Mouse (Mus musculus): ENCODE data around the gene Cux1.
A peak's percentile ranks its signal among the peaks of the same experiment; 100 is the strongest.

Cux1 gene

DNA sequence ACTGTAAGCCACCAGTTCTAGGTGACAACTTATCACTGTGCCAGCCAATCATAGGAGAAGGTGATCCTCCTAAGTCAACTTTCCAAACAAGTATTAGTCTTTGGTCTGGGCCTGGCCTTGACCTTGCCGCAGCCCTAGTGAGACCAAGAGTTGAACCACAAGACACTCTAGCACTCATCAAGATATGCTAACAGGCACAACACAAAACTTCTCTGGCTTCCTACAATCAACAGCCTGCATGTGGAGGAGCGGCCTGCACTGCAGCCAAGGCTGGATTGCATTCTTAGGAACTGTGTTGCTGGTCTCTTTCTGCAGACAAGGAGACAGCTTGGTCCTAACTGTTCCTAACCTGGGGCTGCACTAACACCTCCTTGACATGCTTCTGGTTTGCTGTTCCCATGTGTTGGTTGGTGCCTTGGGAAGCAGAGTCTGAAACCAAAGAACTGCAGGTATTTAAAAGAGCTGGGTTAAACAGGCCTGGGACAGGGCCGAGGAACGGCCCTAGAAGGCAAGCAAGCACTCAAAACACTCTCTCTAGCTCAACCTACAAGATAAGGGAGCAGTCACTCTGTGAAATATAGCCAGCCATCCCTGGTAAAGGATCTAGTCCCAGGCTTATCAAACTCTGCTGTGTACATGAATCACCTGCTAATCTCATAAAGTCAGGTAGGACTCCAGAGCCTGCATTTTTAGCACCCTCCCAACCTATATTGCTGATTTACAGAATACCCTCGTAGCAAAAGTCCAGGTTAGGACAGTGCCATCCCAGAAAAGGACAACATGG, 27.0 kb downstream of the Cux1 start:
- no peak for DNase-seq (ENCODE audit: inconsistent ontology term)

DNA sequence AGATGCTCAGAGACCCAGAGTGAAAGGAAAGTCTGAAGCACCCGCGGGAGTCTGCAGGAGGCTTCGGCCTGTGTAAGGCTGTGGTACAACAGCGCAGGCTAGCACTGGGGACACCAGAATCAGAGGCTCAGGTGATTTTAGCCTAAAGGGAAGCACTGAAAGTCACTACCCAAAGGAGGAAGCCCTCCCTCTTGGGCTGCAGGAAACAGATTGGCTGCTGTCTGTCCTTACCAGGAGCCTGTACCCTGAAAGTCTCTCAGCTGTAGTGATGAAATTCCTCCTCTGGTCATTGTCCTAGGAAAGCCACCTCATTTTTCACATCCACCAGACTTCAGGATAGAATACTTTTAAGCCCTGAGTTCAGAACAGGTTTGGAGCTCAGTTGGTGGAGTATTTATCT, 30.5 kb downstream of the Cux1 start:
- DNase-seq (ENCODE audit: inconsistent ontology term) = no peak

DNA sequence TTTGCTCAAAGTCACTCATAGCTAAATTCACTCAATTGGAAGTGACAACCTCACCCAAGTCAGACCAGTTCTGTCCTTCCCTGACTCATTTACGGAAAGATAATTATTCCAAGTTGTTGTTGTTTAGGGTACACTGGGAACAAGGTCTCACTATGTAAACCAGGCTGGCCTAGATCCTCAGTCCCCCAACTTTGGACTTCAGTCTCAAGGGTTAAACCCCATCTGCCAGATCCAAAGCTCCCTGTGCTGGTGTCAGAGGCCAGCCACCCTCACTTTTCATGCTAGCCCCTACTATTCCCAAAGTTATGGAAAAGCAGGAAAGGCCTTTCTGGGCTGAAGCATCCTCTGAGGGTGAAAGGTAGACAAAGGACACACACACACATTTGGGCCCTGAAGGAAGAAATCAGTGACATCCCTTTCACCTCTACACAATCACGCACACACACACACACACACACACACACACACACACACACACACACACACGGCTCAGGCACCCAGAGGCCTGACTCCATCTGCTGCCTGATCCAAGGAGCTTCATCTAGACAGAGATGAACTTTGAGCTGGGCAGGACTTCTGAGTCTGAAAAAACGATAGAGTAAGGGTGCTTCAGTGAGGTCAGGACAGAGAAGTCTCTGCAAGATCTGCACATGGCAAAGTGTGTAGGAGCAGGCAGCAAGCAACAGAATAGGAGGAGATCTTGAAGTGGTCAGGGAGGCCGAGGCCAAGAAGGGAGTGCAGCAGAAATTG, 31.1 kb downstream of the Cux1 start:
- DNase-seq (ENCODE audit: inconsistent ontology term) = no peak

DNA sequence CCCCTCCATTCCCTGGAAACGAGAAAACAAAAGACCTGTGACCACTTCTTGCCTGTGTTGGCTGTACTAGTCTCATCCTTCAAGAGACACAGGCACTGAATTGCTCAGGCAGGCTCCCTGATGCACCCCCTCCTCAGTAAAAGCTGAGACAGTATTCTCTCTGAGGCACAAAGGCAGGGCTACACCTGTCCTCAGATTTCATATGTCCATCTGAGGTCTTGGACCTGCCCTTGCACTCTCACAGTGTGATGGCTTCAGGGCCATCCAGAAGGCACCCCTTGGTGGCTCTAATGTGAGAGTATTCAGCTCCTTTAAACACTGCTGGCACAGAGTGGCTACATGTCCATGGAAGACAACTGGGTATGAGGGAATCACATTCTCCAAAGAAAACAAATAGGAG, 32.1 kb downstream of the Cux1 start:
- no peak for DNase-seq (ENCODE audit: inconsistent ontology term)

DNA sequence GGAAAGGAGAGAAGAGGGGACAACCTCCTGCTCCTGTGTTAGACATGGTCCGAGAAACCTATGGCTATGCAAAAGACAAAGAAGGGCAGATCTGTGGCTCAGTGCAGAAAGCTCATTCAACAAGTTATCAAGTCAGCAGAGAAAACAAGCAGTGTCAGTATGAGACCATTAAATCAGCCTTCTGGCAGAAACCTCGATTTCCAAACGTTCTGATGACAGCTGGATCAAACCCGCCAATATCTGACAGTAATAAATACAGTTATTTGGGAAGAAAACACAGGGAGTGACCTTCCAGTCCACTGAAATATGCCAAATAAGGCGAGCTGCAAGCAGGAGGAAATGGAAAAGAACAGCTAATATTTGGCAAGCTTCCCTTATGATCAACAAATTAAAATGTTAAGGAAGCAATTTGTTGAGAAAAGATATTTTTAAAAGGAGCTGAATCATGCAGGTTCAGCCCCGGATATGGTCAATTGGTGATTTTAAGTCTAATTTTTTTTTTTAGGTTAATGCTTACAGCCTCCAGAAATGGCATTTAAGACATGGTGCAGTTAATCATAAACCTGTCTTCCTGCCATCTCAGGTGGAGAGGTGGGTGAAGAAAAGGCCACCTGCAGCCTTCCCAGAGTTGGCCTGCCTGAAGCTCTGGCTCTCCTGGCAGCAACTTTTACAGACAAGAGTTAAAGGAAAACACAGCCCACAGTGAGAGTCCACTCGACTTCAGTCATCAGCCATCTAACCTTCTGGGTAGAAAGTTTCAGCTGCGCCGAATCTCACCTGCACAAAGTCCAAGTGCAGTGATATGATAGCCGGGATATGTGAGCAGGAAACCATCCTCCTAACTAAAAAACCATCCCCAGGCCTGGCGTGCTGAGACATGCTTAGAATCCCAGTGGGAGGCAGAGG, 33.7 kb downstream of the Cux1 start:
- DNase-seq (ENCODE audit: inconsistent ontology term) = no peak

DNA sequence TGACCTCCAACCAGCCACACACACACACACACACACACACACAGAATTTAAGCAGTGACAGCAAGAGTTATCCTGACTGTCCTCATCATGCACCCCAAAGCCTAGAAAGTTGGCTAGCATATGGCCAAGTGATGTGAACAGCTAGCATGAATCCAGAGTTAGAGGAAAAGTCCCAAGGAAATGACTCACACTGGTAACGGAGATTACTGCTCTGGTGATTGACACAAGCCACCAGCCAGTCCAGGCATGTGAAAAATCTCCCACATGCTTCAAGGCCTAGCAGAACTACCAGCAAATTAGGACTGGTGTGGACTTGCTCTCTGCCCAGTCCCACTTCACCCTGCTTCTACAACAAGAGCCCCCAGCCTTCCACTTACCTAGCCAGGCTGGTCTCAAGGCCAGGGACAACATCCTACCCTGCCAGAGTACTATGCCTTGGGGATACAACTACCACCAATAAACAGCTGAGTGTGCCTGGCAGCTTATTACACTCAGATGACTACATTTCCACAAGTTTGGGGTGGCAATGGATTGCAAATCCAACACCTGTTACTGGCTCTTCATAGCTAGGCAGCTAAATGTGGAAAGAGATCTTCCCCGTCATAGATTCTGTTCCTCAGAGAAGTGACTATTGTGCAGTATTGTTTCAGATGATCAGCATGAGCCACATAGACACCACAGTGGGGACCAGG, 35.5 kb downstream of the Cux1 start:
- peak; percentile 66 for DNase-seq (ENCODE audit: inconsistent ontology term)

DNA sequence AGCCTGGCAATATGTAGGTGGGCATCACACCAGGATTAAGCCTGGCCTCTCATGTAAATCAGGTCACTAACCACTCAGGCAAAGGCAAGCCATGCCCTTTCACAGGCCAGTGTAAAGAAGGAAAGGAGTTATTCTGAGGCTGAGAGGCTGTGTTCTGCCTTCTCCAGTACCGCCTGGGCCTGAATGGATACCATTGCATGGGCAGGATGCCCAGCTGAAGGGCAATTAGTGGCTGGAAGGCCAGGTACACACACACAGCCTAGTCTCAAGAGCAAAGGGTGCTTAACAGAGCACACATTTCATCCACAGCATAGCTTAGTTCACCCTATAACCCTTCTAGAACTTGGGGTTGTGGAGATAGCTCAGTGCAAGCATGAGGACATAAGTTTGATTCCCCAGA, 36.4 kb downstream of the Cux1 start:
- no peak for DNase-seq (ENCODE audit: inconsistent ontology term)

DNA sequence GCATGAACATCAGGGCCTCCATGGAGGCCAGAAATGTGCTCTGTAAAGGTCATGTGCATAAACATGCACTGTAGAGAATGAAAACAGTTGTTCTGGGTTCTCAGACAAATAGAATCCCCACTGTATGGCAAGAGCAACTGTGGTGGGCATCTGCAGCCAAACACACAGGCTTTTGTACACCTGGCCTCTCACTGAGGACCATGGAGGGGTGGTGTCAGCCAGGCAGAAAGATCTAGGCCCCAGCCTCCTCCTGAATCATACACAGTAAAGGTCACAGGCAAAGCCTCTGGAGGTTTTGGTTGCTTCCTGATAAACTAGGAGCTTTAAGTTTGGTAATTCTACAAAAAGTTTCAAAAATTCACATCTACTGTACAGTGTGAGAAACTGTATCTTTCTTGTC, 38.1 kb downstream of the Cux1 start:
- DNase-seq (ENCODE audit: inconsistent ontology term) = no peak

DNA sequence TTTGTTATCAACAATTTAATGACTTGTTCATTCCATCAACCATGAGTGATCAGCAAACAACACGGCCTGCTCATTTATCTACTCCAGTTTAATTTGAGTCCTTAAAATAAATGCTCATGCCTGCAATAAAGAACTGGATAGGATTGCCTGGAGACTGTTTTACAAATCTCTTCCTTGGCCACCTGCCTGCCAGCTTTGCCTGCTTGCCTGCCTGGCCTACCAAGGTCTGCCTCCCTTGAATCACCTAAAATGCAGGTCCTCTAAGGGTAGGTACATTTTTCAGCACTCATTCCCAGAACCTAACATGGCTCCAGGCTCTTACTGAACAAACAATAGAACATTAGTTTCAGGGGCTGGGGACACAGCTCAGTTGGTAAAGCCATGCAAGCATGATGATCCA, 39.4 kb downstream of the Cux1 start:
- no peak for DNase-seq (ENCODE audit: inconsistent ontology term)

DNA sequence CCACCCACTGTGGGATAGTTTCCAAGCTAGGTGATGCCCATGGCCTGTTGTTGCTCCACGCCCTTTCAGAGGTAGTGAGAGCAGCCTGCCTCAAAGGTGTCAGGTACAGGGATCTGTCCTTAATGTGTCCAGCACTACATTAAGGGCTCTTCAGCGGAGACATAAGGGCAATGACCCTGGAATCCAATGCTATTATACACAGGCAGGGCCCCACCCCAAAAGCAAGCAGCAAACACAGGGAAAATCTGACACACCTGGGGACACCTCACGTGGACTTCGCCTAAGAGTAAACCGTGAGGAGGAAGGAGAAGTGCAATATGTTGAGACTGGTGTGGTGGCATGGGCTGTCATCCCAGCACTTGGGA, 40.8 kb downstream of the Cux1 start:
- no peak for DNase-seq (ENCODE audit: inconsistent ontology term)

DNA sequence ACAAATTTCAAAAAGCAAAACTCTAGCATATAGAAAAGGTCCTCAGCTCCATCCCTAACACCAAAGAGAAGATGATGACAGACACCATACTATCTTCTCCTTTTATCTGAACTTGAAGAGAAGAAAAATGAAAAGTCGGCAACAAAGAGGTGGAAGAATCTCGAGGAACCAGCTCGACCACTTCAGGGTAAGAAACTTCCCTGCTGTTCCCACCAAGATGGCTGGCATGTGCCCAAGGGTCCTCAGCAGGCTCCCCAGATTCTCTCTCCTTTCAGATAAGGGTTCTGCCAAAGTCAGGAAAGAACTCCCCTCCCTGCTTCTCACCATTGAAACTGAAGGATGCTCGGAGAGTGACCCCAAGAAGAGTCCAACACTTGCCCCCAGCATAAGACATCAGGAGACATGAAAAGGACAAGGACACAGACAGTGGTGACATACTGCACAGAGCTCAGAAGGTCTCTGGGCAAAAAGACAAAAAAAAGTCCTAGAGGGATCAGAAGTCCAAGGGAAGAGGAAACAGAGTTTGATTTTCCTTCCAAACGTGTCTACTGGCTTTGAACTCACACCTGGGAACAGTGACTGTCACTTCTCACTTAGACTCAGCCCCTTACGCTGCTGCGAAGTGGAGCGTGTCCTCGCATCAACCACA, 41.3 kb downstream of the Cux1 start:
- DNase-seq (ENCODE audit: inconsistent ontology term) = no peak

DNA sequence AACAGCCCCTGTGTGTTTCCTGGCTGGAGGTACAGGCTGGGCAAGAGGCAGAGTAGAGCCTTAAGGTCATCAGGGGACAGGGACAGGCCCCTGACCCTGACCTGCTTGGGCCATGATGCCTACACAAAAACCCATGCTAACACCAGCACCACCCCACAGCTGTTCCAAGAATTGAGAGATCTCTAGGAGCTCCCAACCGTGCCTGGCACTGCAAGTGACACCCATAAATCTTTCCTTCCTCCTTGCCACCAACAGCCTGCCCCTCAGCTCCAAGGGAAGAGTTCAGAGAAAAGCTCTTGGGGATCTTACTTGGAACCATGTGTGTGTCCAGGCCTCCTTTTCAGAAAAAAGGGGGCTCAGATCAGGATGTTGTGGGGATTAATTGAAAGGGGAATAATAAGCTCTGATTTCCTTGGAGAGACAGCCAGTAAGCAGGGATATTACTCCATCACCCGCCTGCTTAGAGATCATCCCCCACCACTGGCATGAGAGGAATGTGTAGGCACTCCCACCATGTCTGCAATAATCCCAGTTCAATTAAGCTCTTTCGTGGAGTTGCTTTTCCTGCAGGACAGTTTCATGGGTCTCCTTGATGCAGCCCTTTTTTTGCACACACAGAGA, 44.3 kb downstream of the Cux1 start:
- peak; percentile 80 for DNase-seq (ENCODE audit: inconsistent ontology term)

DNA sequence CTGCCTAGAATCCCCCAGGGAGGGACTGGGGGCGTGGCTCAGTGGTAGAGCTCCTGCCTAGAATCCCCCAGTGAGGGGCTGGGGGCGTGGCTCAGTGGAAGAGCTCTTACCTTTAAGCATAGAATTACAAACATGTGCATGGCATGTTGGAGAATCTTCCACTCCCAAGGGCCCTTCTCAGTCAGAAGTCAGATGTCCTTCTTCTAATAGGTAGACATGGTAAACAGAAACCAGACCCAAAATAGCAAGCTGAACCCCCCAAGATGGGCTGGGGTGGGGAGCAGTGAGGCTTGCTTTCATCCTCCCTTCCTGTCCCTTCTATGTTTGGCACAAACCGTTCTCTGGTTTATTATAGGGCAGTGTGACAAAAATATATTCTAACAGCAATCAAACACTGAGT, 45.6 kb downstream of the Cux1 start:
- no peak for DNase-seq (ENCODE audit: inconsistent ontology term)

DNA sequence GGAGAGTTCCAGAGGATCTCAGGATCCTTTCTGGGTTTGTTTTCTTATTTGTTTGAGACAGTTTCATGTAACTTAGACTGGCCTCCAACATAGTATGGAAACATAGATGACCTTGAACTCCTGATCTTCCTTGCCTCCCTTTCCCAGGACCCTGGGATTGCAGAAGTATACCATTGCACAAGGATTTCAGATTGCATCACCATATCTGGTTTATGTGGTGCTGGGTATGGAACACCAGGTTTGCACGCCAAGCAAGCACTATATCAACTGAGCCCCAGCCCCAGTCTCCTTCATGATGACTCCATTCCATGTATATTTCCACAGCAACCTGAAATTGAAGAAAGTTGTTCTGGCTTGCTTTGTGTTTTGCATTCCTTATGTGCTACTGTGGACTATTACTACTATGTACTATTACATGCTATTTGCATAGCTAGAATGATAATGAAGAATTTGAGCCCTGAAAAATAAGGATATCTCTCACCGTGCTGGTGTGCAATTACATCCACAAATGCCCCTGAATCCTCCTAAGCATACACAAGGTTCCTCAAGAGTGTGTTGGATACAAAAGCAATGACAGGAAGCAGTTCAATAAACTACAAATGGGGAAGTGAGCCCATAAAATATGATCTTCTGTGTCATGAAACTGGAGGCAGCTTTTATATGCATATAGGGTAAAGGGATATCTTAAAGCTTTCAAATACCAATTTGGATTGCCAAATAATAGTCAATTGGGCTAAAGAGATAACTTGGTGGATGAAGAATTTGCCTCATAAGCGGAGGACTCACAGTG, 48.4 kb downstream of the Cux1 start:
- no peak for DNase-seq (ENCODE audit: inconsistent ontology term)

DNA sequence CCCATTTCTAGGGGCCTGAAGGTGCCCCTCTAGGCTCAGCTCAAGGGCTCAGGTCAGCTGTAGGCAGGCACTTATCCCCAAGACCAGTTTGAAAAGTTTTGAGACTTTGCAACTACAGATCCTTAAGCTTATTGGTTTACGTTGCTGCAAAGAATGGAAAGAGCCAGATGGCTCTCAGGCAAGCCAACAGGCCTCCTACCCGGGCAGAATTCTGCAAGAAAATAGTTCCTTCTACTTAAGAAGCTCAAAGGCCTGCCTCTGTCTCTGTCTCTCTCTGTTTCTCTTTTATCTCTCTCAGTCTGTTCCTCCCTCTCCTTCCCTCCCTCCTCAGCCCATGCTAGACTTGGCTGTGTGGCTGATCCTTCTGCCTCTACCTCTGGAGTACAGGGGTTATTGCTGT, 49.8 kb downstream of the Cux1 start:
- DNase-seq (ENCODE audit: inconsistent ontology term) = no peak

DNA sequence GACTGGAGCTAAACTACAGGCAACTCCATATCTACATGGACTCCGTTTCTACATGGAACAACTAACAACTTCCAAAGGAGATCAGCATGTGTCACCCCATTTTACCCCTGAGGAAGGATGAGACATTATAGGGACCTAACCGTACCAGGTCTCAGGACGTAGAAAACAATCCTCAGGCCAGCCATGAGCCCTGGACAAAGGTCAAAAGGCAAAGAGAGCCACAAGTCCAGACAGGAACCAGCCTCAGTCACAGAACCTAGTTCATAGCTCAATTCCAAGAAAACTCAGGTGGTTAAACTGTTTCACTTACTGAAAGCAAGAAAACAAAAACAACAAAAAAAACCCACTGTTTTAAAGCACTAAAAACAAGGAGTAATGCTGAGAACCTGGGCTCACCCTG, 50.7 kb downstream of the Cux1 start:
- DNase-seq (ENCODE audit: inconsistent ontology term) = no peak

DNA sequence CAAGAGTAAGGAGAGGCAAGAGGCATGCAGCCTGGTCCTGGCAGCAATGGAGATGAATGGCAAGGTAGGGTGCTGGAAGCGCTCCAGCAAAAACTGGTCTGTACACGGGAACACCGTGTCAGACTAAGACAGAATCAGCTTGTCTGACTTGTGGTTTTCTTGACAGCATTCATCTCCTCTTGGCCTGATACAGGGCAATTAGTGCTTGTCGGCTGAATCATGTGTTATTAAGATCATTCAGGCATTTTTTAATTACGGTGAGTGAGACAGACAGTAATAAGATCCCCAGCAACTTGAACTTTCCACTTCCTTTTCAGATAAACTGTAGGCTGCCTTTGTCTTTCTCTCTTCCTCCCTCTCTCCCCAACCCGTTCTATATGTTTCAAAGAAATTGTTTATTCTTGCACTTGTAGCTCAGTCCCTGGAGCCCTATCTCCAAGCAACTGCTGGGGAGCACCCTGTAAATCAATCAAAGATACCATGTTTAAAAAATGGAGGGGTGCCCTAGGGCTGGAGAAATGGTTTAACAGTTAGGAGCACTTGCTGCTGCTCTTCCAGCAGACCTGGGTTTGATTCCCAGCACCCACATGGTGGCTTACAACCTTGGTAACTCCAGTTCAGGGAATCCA, 53.1 kb downstream of the Cux1 start:
- DNase-seq (ENCODE audit: inconsistent ontology term) = peak; percentile 73

DNA sequence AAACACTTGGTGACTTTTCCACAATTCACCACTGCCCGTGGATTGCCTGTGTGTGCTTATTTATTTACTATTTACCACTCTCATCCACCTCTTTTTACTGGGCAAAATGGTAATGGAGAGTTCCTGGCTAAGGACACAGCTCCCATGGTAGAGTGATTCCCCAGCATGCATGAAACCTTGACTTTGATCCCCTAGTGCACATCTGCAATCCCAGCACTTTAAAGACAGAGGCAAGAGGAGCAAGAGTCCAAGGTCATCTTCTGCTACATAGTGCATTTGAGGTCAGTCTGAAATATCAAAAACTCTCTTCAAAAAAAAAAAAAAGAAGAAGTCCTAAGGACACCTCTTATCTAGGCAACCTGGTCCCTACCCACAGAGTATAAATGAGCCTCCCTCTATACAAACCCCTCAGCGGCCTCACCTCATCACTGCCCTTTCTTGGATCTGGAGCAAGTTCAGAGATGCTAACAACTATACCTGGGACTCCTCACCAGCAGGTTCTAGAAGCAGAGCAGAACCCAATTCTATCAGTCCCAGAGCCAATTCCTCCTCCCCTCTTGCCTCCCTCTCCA, 55.1 kb downstream of the Cux1 start:
- no peak for DNase-seq (ENCODE audit: inconsistent ontology term)

DNA sequence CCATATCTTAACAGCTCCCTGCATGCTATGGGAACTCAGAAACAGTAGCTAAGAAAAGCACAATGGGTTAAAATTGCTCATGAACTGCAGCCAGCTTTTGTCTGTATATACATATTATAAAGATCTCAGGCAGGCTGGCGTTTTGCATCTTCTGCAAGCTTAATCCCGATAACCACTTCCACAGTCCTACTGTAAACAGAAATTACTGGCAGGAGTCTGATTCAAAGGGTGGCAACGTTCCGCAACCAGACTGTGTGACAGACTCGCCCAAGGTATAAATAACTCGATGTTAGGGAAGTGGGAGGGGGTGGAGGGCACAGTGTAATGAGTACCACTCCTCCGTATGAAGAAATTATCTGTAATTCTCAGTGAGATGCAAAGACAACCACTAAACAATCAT, 55.9 kb downstream of the Cux1 start:
- DNase-seq (ENCODE audit: inconsistent ontology term) = no peak
